Mouse (Mus musculus) testis, postnatal 14 days (tissue): ENCODE data around the gene Epor.
A peak's percentile ranks its signal among the peaks of the same experiment; 100 is the strongest.

Experiments used
- DNase-seq: peaks from one replicate; pipeline ENCODE4 v3.0.0; 2021; ENCODE audit warnings: low spot score

Gene Epor

DNA sequence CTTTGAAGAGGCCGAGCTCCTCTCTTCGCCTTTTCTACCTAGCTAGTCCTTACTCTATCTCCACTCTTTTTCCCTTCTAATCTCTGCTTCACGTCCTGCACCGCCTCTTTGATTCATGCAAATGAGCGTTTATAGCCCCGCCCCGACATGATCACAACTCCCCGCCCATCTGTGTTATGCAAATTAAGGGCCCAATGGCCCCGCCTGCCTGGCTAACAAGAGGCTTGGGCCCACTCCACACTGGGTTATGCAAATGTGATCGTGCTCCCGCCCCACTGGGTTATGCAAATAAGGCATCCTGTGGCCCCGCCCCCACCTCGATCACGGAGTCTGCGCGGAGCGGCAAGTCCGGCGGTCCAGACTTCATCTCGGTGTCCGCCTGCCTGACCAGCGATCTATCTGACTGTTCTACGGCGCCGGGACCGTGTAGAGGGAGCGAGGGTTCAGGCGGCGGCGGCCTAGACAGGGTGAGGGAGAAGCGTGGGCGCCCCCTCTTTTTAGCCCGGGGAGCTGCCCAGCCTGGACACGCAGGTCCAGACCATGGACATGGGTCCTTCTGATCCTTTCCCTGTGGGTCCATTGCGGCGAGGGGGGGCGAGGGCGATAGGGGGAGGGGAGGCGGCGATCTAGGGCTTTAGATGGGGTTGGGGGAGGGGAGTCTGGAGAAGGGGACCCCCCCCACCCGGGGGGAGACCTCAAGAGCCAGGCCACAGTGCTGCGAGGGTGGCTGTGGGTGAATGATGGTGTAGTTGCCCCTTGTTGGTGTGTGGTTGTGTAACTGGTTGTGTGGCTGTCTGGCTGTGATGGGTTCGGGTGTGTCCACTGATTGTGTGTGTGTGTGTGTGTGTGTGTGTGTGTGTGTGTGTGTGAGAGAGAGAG lies 26.4 kb downstream of the Epor start, which contains the start of gene Plppr2:
Gene Plppr2, plus strand, starts transcription at position 342 of the 879 bp plus-strand sequence.
- DNase-seq, result peak; percentile 94

DNA sequence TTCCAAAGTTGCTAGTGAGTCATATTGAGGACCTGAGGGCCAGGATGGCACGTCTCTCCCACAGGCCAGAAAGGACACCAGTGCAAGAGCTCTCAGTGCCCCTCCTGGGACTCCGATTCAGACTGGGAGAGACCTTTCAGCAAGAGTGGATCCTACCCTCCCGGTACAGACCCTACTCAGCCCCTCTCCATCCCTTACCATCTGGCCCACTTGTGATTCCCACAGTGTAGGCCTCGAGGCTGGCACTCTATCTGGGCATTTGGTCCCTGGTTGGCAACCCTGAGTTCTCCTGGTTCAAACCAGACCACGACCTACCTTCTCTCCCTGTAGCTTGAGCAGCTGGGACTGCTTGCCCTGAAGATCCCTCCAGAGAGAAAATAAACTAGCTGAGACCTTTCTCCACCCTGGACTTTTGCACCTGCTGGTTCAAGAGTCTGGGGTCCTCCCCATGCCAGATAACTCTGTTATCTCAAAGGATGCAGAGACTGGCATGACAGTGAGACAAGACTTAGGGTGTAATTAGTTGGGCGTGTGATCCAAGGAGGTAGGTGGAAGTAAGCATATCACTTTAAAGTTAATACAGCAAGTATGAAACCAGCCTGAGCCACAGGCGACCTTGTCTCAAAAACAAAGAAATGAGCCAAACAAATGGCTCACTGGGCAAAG lies 27.7 kb downstream of the Epor start:
- no peak for DNase-seq

DNA sequence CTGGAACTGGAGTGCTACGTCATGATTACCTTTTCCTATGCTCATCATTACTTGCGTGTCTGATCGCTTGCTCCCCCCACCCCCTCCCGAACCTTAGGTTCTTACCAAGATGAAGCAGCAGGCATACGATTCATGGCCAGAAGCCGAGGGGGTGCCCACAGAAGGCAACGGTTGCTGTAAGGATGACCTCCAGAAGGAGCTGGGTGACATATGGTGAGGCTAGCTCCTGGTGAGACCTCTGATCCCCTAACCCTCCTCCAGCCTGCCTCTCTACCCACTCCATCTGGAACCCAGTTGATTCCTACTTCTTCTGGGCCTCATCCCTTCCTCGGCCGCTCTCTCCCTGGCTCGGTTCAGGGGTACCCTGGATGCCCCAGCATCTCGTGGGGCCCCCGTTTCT lies 29.3 kb downstream of the Epor start:
- DNase-seq, result no peak

DNA sequence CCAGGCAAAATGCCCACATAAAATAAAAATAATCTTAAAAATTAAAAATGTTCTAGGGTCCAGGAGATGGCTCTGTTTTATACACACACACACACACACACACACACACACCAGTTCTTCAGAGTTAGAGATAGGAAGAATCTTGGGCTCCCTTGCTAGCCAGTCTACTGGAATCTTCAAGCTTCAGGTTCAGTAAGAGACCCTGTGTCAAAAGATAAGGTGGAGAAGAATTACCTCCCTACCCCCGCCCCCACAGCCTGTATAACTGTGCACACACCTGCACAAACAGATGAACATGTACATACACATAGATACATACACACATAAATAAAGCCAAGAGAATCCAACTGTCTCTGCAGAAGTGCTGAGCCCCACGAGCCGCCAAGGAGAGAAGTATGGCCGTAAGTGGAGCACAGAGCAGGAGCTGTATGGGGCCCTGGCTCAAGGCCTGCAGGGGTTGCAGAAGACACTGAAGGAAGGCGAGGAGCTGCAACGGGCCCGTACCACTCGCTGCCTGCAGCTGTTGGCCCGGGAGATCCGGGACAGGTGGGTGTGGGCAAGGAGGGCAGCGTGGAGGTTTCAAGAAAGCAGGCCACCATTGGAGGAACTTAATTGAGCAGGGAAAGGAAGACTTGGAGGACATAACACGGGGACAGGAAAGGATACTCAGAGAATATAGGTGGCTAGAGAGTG lies 30.7 kb downstream of the Epor start:
- no peak for DNase-seq

DNA sequence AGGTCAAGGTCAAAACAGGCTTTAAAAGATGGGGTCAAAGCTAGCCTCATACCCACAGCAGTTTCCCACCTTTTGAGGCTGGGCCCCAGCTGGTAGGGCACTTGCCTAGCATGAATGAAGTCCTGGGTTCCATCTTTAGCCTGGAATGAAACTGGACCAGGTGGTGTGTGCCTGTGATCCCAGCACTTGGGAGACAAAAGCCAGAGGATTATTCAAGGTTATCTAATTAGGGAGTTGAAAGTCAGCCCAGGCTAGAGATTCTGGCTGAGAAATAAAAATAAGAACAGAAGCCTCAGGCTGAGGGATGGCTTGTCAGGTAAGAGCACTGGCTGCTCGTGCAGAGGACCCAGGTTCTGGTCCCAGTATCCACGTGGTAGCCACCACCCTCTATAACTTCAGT lies 31.3 kb downstream of the Epor start:
- DNase-seq, result no peak

DNA sequence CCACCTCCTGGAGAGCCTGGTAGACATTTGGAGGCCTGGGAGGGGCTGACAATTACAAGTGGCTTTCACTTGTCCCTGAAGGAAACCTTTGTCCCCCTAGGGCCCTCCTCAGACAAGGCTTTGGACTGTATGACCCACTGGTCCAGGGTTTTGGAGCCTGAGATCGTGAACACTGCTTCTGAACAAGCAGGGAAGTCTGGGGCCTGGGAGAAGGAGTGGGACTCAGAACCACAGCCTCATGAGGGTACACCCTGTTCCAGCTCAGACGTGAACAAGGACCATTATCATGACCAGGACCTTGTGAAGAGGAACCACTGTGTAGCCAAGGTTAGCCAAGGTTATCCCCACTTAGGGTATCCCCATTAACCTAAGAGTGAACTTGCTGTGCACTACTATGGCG lies 34.1 kb downstream of the Epor start:
- DNase-seq, result no peak

DNA sequence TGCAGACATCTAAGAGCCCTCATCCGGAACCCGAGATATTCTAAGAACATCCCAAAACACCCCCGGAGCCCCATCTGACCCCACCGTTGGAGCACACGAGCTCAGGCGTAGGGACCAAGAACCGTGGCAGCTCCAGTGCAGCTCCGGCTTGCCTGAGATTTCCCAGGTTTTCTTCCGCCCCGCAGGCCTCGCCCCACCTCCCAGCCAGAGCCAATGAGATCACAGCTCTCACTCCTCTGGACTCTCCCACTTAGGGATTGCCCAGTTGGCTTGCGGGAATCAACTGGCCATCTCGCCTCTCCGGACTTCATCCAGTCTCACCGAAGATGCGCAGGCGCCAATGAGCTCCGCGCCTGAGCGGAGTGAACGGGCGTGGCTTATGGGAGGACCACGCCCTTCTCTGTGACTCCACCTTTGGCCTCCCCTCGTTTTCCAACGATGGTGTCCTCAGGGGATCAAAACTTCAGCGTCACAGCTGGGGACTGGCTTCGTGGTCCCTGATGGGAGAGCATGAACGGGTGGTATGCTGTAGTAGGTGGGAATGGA lies 36.0 kb downstream of the Epor start, which contains the start of the genes Ccdc159 and Tmem205:
Gene Ccdc159, plus strand, starts transcription at position 264 of the 546 bp plus-strand sequence.
Gene Tmem205, minus strand, starts transcription at position 349 of the 546 bp plus-strand sequence.
- peak; percentile 92 for DNase-seq

DNA sequence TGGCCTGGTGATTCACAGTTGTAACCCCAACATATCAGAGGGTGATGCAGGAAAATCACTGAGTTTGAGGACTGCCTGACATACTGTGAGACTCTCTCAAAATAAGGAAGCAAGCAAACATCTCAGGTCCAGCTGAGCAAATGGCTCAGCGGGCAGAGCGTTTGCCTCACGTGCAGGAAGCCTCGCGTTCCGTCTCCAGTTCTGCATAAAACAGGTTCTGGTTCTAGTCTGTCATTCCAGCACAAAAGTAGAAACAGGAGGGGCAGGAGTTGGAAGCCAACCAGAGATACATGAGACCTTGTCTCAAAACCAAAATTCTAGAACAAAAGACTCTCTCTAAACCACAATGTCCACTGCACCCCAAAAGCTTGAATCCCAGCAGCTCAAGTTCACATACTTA lies 36.5 kb downstream of the Epor start:
- no peak for DNase-seq

DNA sequence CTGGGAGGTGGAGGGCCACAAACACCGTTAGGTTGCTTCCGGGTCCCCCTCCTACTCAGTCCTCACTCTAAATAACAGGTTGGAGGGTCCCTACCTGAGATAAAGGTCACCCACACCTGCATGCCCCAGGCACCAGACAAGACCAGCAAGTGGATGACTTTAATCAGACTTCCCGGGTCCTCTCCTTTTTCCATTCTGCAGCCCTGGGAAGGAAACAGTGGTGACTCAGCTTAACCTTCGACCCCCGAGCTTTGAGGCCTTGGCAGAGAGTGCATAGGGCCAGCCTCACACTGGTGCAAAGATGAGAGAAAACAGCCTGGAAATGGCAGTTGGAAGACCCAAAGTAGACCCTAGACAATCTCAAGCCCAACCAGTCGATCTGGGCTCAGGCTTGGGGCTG lies 37.2 kb downstream of the Epor start:
- DNase-seq, result no peak

DNA sequence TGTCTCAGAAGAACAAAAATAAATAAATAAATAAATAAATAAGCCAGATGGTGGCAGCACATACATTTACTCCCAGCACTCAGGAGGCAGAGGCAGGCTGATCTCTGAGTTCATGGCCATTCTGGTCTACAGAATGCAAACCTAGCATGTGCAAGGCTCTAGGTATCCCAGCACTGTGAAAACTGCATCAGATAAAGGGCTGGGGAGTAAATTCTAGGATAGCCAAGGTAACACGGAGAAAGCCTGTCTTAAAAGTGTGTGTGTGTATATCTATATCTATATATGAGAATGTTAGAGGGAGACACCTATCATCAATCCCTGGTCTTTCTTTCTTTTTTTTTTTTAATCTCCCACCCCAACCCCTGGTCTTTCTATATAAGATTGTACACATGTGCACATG lies 37.8 kb downstream of the Epor start:
- DNase-seq, result no peak

DNA sequence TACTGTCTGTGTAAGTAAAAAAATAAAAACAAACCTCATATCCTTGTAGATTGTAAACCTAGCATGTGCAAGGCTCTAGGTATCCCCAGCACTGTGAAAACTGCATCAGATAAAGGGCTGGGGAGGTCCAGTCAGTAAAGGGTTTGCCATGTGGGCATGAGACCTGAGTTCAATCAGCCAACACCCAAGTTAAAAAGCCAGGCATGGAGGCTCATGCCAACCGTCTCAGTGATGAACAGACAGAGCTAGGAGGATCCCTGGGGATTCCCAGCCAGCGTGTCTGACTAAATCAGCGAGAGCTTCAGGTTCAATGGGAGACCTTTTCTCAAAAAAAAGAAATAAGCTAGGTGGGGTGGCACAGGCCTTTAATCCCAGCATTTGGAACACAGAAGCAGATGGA lies 38.3 kb downstream of the Epor start:
- DNase-seq, result no peak

DNA sequence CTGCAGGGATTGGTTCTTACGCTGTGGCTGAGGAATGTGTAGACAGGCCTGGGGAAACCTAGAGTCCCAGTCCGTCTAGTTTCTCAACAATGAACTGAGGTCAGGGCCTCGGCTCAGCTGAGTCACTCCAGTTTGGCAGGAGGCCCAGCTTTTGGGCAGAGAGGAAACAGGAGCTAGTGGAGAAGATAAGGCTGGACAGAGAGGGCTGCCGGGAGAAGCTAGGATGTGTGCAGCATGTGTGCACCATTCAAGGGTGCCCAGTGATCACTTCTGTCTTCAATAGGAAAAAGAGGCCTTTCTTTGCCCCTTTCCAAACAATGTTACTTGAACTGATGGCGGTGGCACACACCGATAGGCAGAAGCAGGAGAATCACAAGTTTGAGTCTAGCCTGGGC lies 39.2 kb downstream of the Epor start:
- peak; percentile 87 for DNase-seq

DNA sequence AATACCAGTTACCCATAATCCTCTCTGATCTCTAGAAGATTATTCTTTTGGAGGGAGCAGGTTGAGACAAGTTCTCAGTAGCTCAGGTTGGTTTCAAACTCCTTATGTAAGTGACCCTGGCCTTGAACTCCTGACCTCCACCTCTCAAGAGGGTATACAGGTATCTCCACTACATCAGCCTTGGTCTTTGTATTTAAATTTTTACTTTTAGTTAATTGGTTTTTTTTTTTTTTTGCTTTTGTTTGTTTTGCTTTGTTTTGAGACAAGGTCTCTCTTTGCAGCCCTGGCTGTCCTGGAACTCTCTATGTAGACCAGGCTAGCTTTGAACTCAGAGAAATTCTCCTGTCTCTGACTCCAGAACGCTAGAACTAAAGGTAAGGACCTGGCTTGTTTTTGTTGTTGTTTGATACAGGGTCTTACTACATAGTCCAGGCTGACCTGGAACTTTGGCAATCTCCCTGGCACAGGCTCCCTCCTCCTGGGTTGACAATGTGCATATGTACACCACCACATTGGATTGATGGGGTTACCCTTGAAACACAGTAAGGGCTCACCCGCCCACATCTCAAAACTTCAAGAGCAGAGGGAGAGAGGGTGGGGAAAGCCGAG lies 39.7 kb downstream of the Epor start:
- DNase-seq, result no peak

DNA sequence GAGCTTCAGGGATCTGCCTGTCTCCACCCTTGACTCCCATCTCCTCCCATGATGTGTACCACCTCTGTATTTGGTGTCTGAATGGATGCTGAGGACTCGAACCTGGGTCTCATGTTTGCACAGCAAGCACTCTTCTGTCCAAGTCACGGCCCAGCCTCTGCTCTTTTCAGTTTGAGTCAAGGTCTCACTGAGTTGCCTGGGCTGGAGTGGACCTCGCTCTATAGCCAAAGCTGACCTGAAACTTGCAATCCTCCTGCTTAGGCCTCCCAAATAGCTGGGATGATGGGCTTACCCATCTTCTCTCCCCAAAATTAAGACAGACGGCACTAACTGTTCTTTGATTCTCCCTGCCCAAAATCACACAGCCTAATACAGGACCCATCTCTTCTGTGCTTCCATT lies 40.3 kb downstream of the Epor start:
- DNase-seq, result no peak

DNA sequence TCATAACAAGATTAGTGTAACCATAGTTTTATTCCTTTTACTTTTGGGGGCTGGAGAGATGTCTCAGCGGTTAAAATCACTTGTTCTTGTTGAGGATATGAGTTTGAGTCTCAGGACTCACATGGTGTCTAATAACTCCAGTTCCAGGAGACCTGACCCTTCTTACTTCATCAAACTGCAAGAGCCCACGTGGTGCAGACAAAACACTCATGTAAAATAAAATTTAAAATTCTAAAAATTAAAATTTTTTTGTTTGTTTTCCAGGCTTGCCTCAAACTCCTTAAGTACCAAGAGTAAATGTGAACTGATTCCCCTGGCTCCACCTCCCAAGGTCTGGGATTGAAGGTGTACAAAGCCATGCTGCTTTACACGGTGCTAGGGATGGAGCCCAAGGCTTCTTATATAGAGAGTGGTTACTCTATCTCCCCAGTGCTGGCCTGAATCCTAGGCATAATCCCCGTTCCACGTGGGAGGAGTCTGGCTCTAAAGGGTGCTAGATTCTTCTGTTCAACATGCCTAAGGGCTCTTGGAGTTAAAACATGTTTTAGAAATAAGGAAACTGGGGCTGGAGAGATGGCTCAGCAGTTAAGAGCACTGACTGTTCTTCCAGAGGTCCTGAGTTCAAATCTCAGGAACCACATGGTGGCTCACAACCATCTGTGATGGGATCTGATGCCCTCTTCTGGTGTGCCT lies 44.5 kb downstream of the Epor start:
- no peak for DNase-seq

DNA sequence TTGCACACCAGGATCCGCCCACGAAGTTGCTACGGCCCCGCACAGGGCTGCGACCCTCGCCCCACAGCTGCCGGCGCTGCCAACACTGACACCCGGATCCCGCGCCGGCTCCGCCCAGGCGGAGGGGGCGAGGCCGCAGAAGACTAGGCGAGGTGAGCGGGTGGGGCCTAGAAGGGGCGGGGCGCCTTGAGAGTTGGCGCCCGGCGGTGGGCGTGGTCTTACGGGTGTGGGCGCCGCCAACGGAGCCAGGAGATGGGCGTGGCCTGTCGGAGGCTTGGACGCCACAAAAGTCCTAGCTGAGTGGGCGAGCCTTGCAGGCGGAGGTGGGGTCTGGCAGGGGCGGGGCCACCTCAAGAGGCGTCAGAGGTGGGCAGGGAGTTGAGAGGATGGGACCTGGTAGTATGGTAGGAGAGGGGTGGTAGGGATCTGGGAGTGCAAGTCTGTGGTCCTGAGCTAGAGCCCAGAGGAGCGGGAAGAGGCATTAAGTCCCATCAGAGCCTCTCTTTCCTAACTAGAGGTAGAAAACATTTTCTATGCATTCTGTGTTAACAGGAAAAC lies 45.2 kb downstream of the Epor start, which contains the start of gene Rab3d:
Gene Rab3d, minus strand, starts transcription at position 158 of the 558 bp plus-strand sequence.
- peak; percentile 94 for DNase-seq

DNA sequence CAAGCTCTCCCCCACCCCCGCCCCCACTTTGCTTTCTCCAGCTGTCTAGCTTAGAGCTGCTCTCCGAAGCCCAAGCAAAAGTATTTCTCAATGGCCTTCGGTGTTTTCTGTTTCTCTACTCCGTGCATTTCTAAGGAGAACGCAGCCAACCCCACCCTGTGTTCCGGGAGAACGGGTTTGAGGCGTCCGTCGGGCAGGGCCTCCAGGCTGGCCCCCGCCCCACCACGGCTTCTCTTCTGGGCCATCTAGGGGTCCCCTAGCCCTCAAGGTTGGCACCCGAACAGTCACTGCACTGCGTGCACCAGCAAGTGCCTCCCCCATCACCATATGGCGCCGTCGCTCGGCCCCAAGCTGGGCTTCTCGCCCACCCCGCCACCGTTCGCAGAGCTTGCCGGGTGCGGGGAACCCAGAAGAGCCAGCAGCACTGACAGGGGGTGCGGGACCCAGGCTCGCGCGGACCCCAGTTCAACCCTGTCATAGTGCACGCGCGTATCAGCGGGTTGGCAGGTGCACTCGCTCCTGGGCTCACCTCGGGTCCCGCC lies 45.7 kb downstream of the Epor start:
- no peak for DNase-seq

DNA sequence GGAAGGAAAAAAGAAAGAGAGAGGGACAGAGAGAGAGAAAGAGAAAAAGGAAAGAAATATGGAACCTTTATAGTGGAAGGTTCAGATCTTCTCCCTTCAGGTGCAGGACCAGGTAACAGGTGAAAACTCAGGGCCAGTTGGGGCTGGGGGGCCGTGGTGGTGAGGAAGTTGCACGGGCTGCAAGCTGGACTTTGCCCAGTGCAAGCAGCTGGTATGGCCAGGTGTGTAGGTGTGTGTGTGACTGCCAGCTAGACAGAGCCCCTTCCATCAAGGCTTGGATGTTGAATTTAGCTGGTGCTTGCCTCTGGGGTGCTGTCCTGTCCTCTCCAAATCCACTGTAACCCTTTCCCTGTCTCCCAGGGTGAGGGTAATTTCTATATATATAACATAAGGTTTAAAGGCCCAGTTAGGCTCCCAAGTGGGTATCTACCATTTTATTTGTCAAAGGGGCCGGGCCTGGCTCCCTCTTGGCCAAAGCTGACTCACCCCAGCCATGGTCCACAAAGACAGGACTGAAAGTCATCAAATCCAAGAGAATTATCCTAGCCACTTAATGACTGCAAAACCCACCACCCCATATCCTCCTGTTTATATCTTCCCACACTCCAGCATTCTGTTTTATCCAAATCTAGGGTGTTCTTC lies 46.3 kb downstream of the Epor start:
- DNase-seq, result no peak

DNA sequence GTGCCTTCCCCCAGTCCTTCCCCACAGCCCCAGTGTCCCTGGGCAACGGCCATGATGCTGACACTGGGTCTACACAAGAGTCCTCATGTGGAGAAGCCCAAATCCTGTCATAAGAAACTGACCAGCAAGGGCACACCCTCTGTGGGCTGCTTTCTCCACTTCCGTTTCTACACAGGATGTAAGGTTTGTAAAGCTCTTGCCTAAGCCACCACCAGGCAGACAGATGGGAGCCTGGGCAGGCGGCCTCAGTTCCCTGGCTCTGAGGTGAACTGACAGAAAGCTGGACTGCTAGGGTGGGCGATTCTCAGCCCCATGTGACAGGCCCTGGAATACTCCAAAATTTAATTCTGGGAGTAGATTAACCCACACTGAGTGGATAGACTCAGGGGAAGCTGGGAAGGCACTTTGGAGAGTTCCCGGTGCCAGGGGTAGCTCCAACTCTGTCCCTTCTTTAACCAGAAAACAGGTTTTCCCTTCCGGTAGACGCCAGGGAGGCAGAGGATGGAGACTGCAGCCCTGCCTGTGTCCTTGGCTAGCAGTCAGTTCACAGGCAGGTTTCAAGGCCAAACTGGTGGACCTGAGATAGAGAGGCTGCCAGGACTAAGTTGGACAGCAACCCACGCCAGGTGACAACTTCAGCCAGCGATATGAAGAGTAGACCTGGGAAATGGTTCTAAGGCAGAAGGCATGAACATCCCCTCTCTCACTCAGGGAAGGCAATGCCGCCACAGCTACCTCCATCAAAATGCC lies 53.7 kb downstream of the Epor start:
- no peak for DNase-seq
